ENCODE assay signal across 26 mouse cellular contexts in genomic region chr11:94362101-94362500, GRCm38 (mm10).
"Had no signal": no experiment of that assay in that cellular context is flagged by ENCODE, and none has a peak within 500 bp of the region (broad histone marks: within the 10 kb centered on the region; RNA-seq: fewer than 3 reads in every experiment).

No protein-coding gene starts in this region.

- ATAC-seq: hindbrain, postnatal 0 days; intestine, embryonic 16.5 days had no signal

- H3K9me3 ChIP-seq: heart, embryonic 15.5 days; hindbrain, embryonic 13.5 days; hindbrain, embryonic 15.5 days; kidney, embryonic 15.5 days; limb, embryonic 13.5 days; limb, embryonic 15.5 days; liver, embryonic 13.5 days had no signal

- H3K4me1 ChIP-seq: heart, embryonic 15.5 days; hindbrain, embryonic 13.5 days; hindbrain, embryonic 15.5 days; limb, embryonic 13.5 days; liver, embryonic 13.5 days had no signal

- H3K4me2 ChIP-seq: heart, embryonic 11.5 days; heart, embryonic 13.5 days; heart, embryonic 15.5 days; hindbrain, embryonic 13.5 days; hindbrain, embryonic 15.5 days; kidney, embryonic 15.5 days; limb, embryonic 13.5 days; limb, embryonic 15.5 days; liver, embryonic 13.5 days had no signal

- H3K27me3 ChIP-seq: heart, embryonic 15.5 days; hindbrain, embryonic 15.5 days; kidney, embryonic 15.5 days; limb, embryonic 13.5 days; limb, embryonic 15.5 days had no signal

- H3K36me3 ChIP-seq: heart, embryonic 13.5 days; heart, embryonic 15.5 days; hindbrain, embryonic 13.5 days; hindbrain, embryonic 15.5 days; kidney, embryonic 15.5 days; limb, embryonic 13.5 days; limb, embryonic 15.5 days; liver, embryonic 13.5 days had no signal

- H3K9ac ChIP-seq: heart, embryonic 13.5 days; heart, embryonic 15.5 days; hindbrain, embryonic 13.5 days; hindbrain, embryonic 15.5 days; kidney, embryonic 15.5 days; limb, embryonic 13.5 days; limb, embryonic 15.5 days; liver, embryonic 13.5 days had no signal

- DNase-seq: gastrocnemius, postnatal 14 days; gastrocnemius, postnatal 36 days; heart, adult 11 months; heart, adult 2 months; heart, postnatal 14 days; heart, postnatal 36 days; kidney, adult 11 months; kidney, adult 2 months; kidney, adult 9 months; kidney, postnatal 14 days; kidney, postnatal 36 days; layer of hippocampus, adult 9-11 months; layer of hippocampus, postnatal 36 days; left cerebral cortex, postnatal 4 days; liver, embryonic 13.5 days had no signal

- H3K27ac ChIP-seq: heart, adult 2 months; heart, embryonic 13.5 days; heart, embryonic 15.5 days; hindbrain, embryonic 13.5 days; hindbrain, embryonic 15.5 days; hindbrain, postnatal 0 days; kidney, embryonic 15.5 days; kidney, postnatal 0 days; limb, embryonic 13.5 days; limb, embryonic 15.5 days; liver, embryonic 13.5 days had no signal

- H3K4me3 ChIP-seq: heart, adult 2 months; heart, embryonic 13.5 days; heart, embryonic 15.5 days; hindbrain, embryonic 13.5 days; hindbrain, embryonic 15.5 days; kidney, embryonic 15.5 days; limb, embryonic 13.5 days; limb, embryonic 15.5 days; liver, embryonic 13.5 days had no signal
